Mouse (Mus musculus): ENCODE measurements at regions not wholly inside any gene's neighbourhood (a gene's known extent, or its start where the extent isn't known, plus 50 kb on each side); places are given as distances from the start of the nearest gene placed in this dataset.

DNA sequence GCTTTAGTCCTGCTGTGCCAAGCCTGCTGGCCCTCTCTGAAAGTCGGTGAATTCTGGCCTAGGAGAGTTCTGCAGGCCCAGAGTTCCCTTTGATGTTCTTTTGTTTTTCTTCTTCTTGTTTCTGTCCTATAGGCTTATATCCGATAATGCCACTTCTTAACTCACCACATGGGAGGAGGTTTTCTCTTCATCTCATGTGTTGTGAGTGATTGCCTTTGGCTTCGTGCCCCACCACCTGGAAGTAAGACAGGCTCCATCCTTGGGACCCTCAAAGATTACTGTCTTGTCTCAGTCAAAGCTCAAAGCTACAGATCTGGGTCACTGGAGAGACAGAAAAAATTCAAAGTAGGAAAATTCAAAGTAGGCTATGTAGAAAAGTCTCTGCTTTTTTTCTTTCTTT lies 104.2 kb upstream of the Sec61g start:
- TF ChIP-seq CTCF (IDR thresholded peaks at IDR 0.05) (no peak), EP300 (IDR thresholded peaks at IDR 0.05) (no peak)
